Mouse (Mus musculus): Measurements from ENCODE around the gene D430041D05Rik. TPM values are rescaled to one million over a fixed set of nuclear protein-coding genes. Genes with fewer than 3 reads are reported as not detected.

Gene D430041D05Rik
- polyA plus RNA-seq, 1 experiment from 2014 or later = 1.1 TPM

GRCm38 (mm10) chr2:104299160-104299559 is 111.7 kb downstream of the D430041D05Rik start:
- Histone ChIP-seq H3K9ac (replicated peaks; ENCODE audit: low read length) (no peak overlapping the region), H3K4me3 (ENCODE audit: low read depth, low read length) (no peak overlapping the region), H3K27me3 (ENCODE audit: control insufficient read depth, insufficient read depth, low read length) (no peaks in the 10 kb centered on the region), H3K4me2 (ENCODE audit: low read depth, low read length) (no peak overlapping the region), H3K4me1 (ENCODE audit: control insufficient read depth, insufficient read depth, low read length) (no peaks in the 10 kb centered on the region), H3K9me3 (replicated peaks; ENCODE audit: control insufficient read depth, low read length) (no peaks in the 10 kb centered on the region), H3K36me3 (replicated peaks; ENCODE audit: control insufficient read depth, insufficient read depth, low read depth, low read length) (no peaks in the 10 kb centered on the region), H3K27ac (replicated peaks; ENCODE audit: low read depth, low read length) (no peak overlapping the region)
- ATAC-seq (replicated peaks; ENCODE audit: insufficient number of reproducible peaks, low FRiP score, low TSS enrichment, low read depth) (no peak), DNase-seq (ENCODE audit: low spot score) (peak; percentile 92)
- WGBS = 19% methylated on average over 7 of the region's 7 CpGs

DNA sequence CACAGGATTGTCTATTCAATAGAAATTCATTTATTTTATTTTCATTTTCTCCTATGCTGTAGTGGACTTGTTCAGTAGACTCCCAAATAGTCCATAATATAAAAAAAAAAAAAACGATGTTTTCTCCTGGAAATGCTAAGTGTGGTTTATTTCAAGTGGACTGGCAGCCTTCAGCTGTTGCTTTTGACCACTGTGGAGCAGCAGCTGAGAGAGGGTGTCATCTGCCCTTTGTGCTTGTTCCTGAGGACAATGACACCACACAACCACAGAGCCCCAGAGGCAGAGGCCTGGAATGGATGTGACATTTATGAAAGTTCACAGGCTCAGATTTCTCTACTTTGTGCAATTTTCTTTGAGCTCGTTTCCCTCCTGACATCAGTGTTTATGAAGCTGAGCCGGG is 124.0 kb downstream of the D430041D05Rik start:
- H3K4me2 ChIP-seq (ENCODE audit: low read depth, low read length) = no peak overlapping the region
- no peaks in the 10 kb centered on the region for H3K9me3 ChIP-seq (replicated peaks; ENCODE audit: control insufficient read depth, low read length)
- DNase-seq (ENCODE audit: low spot score) (no peak), ATAC-seq (replicated peaks; ENCODE audit: insufficient number of reproducible peaks, low FRiP score, low TSS enrichment, low read depth) (no peak)
- no peaks in the 10 kb centered on the region for H3K36me3 ChIP-seq (replicated peaks; ENCODE audit: control insufficient read depth, insufficient read depth, low read depth, low read length)
- H3K4me3 ChIP-seq (ENCODE audit: low read depth, low read length) = no peak overlapping the region
- no peaks in the 10 kb centered on the region for H3K4me1 ChIP-seq (ENCODE audit: control insufficient read depth, insufficient read depth, low read length)
- no peaks in the 10 kb centered on the region for H3K27me3 ChIP-seq (ENCODE audit: control insufficient read depth, insufficient read depth, low read length)
- no peak overlapping the region for H3K27ac ChIP-seq (replicated peaks; ENCODE audit: low read depth, low read length)
- H3K9ac ChIP-seq (replicated peaks; ENCODE audit: low read length) = no peak overlapping the region
- 71% methylated on average over 3 of the region's 3 CpGs for WGBS

- Histone ChIP-seq H3K27ac (replicated peaks; ENCODE audit: low read depth, low read length) (no peak overlapping the region), H3K4me3 (ENCODE audit: low read depth, low read length) (no peak overlapping the region), H3K4me1 (ENCODE audit: control insufficient read depth, insufficient read depth, low read length) (no peaks in the 10 kb centered on the region), H3K4me2 (ENCODE audit: low read depth, low read length) (no peak overlapping the region), H3K27me3 (ENCODE audit: control insufficient read depth, insufficient read depth, low read length) (no peaks in the 10 kb centered on the region), H3K36me3 (replicated peaks; ENCODE audit: control insufficient read depth, insufficient read depth, low read depth, low read length) (no peaks in the 10 kb centered on the region), H3K9me3 (replicated peaks; ENCODE audit: control insufficient read depth, low read length) (no peaks in the 10 kb centered on the region), H3K9ac (replicated peaks; ENCODE audit: low read length) (no peak overlapping the region)
- no peak for DNase-seq (ENCODE audit: low spot score)
- WGBS = 93% methylated on average over 8 of the region's 8 CpGs
- ATAC-seq (replicated peaks; ENCODE audit: insufficient number of reproducible peaks, low FRiP score, low TSS enrichment, low read depth) = no peak
These were observed 127.3 kb downstream of the D430041D05Rik start for GRCm38 (mm10) chr2:104283401-104283955.

DNA sequence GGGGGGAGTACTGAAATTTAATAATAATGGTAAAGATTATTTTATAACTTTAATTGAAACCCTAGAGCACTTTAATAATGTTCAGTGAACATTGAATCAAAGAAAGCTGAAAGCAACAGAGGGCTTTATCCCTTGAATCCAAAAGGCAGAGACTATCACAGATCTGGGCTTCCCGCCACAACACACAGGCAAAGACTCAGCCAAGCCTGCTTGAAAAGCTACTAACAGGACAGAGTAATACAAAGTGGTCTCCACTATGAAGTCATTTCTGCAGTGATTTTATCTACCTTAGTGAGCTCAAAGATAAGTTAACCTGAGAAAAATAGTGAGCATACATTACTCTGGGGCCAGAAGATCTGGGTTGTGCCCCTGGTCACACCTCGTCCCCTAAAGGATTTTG is 128.0 kb downstream of the D430041D05Rik start:
- Histone ChIP-seq H3K27ac (replicated peaks; ENCODE audit: low read depth, low read length) (no peak overlapping the region), H3K36me3 (replicated peaks; ENCODE audit: control insufficient read depth, insufficient read depth, low read depth, low read length) (no peaks in the 10 kb centered on the region), H3K9ac (replicated peaks; ENCODE audit: low read length) (no peak overlapping the region), H3K4me3 (ENCODE audit: low read depth, low read length) (no peak overlapping the region), H3K4me1 (ENCODE audit: control insufficient read depth, insufficient read depth, low read length) (no peaks in the 10 kb centered on the region), H3K4me2 (ENCODE audit: low read depth, low read length) (no peak overlapping the region), H3K9me3 (replicated peaks; ENCODE audit: control insufficient read depth, low read length) (no peaks in the 10 kb centered on the region), H3K27me3 (ENCODE audit: control insufficient read depth, insufficient read depth, low read length) (no peaks in the 10 kb centered on the region)
- ATAC-seq (replicated peaks; ENCODE audit: insufficient number of reproducible peaks, low FRiP score, low TSS enrichment, low read depth) = no peak
- no peak for DNase-seq (ENCODE audit: low spot score)
- WGBS = 88% methylated on average over 2 of the region's 2 CpGs

- Histone ChIP-seq H3K36me3 (replicated peaks; ENCODE audit: control insufficient read depth, insufficient read depth, low read depth, low read length) (no peaks in the 10 kb centered on the region), H3K27ac (replicated peaks; ENCODE audit: low read depth, low read length) (no peak overlapping the region), H3K9me3 (replicated peaks; ENCODE audit: control insufficient read depth, low read length) (no peaks in the 10 kb centered on the region), H3K4me2 (ENCODE audit: low read depth, low read length) (no peak overlapping the region), H3K27me3 (ENCODE audit: control insufficient read depth, insufficient read depth, low read length) (no peaks in the 10 kb centered on the region), H3K4me3 (ENCODE audit: low read depth, low read length) (no peak overlapping the region), H3K4me1 (ENCODE audit: control insufficient read depth, insufficient read depth, low read length) (no peaks in the 10 kb centered on the region), H3K9ac (replicated peaks; ENCODE audit: low read length) (no peak overlapping the region)
- ATAC-seq (replicated peaks; ENCODE audit: insufficient number of reproducible peaks, low FRiP score, low TSS enrichment, low read depth) (no peak), DNase-seq (ENCODE audit: low spot score) (peak; percentile 2)
- 56% methylated on average over 4 of the region's 4 CpGs for WGBS
These were observed 143.8 kb downstream of the D430041D05Rik start for GRCm38 (mm10) chr2:104267049-104267448.

- no peak for ATAC-seq (replicated peaks; ENCODE audit: insufficient number of reproducible peaks, low FRiP score, low TSS enrichment, low read depth)
- no peak overlapping the region for H3K4me3 ChIP-seq (ENCODE audit: low read depth, low read length)
- no peak for DNase-seq (ENCODE audit: low spot score)
- 91% methylated on average over 4 of the region's 4 CpGs for WGBS
- no peaks in the 10 kb centered on the region for H3K4me1 ChIP-seq (ENCODE audit: control insufficient read depth, insufficient read depth, low read length)
- H3K36me3 ChIP-seq (replicated peaks; ENCODE audit: control insufficient read depth, insufficient read depth, low read depth, low read length) = no peaks in the 10 kb centered on the region
- no peak overlapping the region for H3K9ac ChIP-seq (replicated peaks; ENCODE audit: low read length)
- H3K4me2 ChIP-seq (ENCODE audit: low read depth, low read length) = no peak overlapping the region
- H3K27me3 ChIP-seq (ENCODE audit: control insufficient read depth, insufficient read depth, low read length) = no peaks in the 10 kb centered on the region
- H3K9me3 ChIP-seq (replicated peaks; ENCODE audit: control insufficient read depth, low read length) = no peaks in the 10 kb centered on the region
- H3K27ac ChIP-seq (replicated peaks; ENCODE audit: low read depth, low read length) = no peak overlapping the region
These were observed 149.1 kb downstream of the D430041D05Rik start for GRCm38 (mm10) chr2:104261741-104262067.

- H3K27ac ChIP-seq (replicated peaks; ENCODE audit: low read depth, low read length) = no peak overlapping the region
- no peak overlapping the region for H3K9ac ChIP-seq (replicated peaks; ENCODE audit: low read length)
- ATAC-seq (replicated peaks; ENCODE audit: insufficient number of reproducible peaks, low FRiP score, low TSS enrichment, low read depth) (no peak), DNase-seq (ENCODE audit: low spot score) (no peak)
- no peaks in the 10 kb centered on the region for H3K4me1 ChIP-seq (ENCODE audit: control insufficient read depth, insufficient read depth, low read length)
- H3K4me3 ChIP-seq (ENCODE audit: low read depth, low read length) = no peak overlapping the region
- no peaks in the 10 kb centered on the region for H3K27me3 ChIP-seq (ENCODE audit: control insufficient read depth, insufficient read depth, low read length)
- WGBS = 80% methylated on average over 18 of the region's 18 CpGs
- H3K9me3 ChIP-seq (replicated peaks; ENCODE audit: control insufficient read depth, low read length) = no peaks in the 10 kb centered on the region
- no peak overlapping the region for H3K4me2 ChIP-seq (ENCODE audit: low read depth, low read length)
- H3K36me3 ChIP-seq (replicated peaks; ENCODE audit: control insufficient read depth, insufficient read depth, low read depth, low read length) = no peaks in the 10 kb centered on the region
These were observed 149.7 kb downstream of the D430041D05Rik start for GRCm38 (mm10) chr2:104260920-104261740.

DNA sequence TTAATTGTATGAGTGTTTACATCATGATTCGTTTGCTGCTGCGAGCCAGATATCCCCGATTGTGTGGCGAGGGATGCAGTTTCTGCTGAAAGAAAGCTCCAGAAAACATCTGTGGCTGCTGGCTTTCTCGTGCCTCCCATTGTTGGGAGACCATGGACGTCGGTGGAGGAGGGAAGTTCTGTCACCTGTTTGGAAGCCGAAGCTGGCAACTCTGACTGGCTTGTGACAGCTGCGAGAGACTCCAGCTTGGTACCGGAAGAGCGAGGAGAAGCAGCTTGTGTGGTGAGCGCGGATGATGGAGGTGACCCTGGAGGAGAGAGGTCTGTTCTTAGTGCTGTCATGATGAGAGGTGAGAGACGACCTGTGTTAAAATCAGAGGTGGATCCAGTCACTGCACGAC is 154.2 kb downstream of the D430041D05Rik start:
- no peaks in the 10 kb centered on the region for H3K36me3 ChIP-seq (replicated peaks; ENCODE audit: control insufficient read depth, insufficient read depth, low read depth, low read length)
- H3K9ac ChIP-seq (replicated peaks; ENCODE audit: low read length) = no peak overlapping the region
- H3K27me3 ChIP-seq (ENCODE audit: control insufficient read depth, insufficient read depth, low read length) = no peaks in the 10 kb centered on the region
- H3K4me2 ChIP-seq (ENCODE audit: low read depth, low read length) = no peak overlapping the region
- WGBS = 82% methylated on average over 15 of the region's 15 CpGs
- ATAC-seq (replicated peaks; ENCODE audit: insufficient number of reproducible peaks, low FRiP score, low TSS enrichment, low read depth) (no peak), DNase-seq (ENCODE audit: low spot score) (no peak)
- no peak overlapping the region for H3K4me3 ChIP-seq (ENCODE audit: low read depth, low read length)
- H3K27ac ChIP-seq (replicated peaks; ENCODE audit: low read depth, low read length) = no peak overlapping the region
- no peaks in the 10 kb centered on the region for H3K9me3 ChIP-seq (replicated peaks; ENCODE audit: control insufficient read depth, low read length)
- H3K4me1 ChIP-seq (ENCODE audit: control insufficient read depth, insufficient read depth, low read length) = no peaks in the 10 kb centered on the region
